Mouse (Mus musculus) gastrocnemius, adult 8-10 months (tissue): ENCODE results near the gene Dlg1. TPM values are rescaled to one million over a fixed set of nuclear protein-coding genes. Genes with fewer than 3 reads are reported as not detected.
A peak's percentile ranks its signal among the peaks of the same experiment; 100 is the strongest.

Experiments used
- DNase-seq, 2 experiments: peaks; one replicate each; pipeline ENCODE4 v3.0.0; 2022; ENCODE audit warnings: low spot score in 2 of 2
- total RNA-seq, 4 experiments: library from RNA; stranded (reverse); gene quantifications; 2 replicates each; pipeline ENCODE4 v1.2.4; 2022

Dlg1 gene
- total RNA-seq = 10 to 100 TPM; 60.2 to 66.9 (median 64.5) TPM

GRCm38 (mm10) chr16:31663379-31664286, at the start of gene Dlg1:
TSS of gene Dlg1 (plus strand) at chr16:31663443.
- DNase-seq = peak; percentile 70 to 78

GRCm38 (mm10) chr16:31616382-31616781, 46.9 kb upstream of the Dlg1 start:
- no peak for DNase-seq

GRCm38 (mm10) chr16:31617128-31617527, 46.1 kb upstream of the Dlg1 start:
- no peak for DNase-seq

DNA sequence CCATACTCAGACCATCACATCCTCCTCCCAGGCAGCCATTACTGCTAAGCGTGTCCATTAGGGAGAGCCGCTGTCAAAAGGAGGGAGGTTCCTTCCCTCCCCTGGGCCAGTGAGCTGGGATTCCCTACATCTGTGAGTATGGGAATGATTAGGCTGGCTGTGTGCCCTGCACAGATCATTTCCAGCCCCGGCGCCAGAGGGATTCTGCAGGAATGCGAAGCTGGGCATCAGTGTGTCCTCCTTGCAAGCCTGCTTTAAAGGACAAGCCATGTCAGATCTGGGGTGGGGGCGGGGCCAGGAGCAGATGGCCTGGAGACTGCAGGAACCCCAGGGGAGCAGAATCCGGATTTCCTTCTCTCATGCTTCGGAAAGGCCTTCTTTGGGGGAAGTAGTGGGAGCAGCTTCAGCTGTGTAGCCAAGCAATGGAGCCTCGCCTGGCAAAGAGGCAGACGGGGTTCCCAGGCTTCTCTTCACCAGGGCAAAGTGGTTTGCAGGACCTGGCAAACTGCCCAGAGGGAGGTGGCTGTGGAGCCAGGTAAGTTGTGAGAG, 45.3 kb upstream of the Dlg1 start:
- peak; percentile 77 to 86 for DNase-seq

GRCm38 (mm10) chr16:31618671-31619070, 44.6 kb upstream of the Dlg1 start:
- no peak for DNase-seq

DNA sequence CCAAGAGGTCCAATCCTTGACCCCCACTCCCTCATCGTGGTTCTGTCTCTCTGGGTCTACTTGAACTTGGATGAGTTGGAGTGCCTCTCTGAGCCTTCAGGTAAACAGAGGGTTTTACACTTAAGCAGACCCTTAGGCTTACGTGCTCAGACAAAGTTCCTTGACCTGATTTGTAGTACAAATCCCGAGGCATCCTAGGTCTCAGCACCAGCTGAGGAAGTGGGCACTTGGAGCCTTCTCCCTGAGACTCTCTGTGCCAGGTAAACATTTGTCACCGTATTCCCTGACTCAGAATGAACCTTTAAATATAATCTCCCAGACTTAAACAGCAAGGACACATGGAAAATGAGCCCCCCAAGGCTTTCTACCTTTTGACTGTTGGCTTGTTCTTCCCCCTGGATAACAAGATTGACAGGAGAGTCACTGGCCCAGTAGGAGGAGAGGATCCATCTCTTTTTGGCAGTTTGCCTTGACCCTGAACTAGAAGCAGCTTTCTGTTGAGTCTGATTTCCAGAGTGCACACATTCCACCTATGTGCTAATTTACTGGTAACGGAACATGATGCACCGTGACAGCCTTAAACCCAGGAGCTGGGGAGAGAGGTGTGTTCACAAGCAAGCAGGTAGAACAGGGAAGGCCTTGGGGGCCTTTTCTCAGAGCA, 43.4 kb upstream of the Dlg1 start:
- peak in 1 of 2 experiments; percentile 28 for DNase-seq

- DNase-seq = no peak
These were observed 40.9 kb upstream of the Dlg1 start for GRCm38 (mm10) chr16:31622356-31622755.

- no peak for DNase-seq
These were observed 40.1 kb upstream of the Dlg1 start for GRCm38 (mm10) chr16:31623136-31623535.

DNA sequence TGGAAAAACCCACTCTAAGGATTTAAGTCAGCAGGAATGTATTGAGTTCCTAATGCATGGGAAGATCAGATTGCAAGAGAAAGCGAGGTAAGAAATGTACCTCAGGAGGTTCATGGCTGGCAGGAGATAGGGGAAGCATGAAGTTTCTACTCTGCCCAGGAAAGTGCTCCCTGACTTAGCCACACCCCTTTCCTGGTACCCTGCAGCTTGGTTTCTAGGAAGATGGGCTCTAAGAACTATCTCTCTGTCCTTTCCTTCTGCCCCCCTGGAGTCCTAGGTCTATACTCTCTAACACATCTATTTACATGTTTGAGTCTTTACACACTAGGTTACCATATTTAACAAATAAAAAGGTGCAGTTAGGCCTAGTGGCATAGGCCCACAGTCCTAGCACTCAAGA, 38.5 kb upstream of the Dlg1 start:
- DNase-seq = no peak

GRCm38 (mm10) chr16:31626331-31626730, 36.9 kb upstream of the Dlg1 start:
- DNase-seq = peak in 1 of 2 experiments; percentile 49

DNA sequence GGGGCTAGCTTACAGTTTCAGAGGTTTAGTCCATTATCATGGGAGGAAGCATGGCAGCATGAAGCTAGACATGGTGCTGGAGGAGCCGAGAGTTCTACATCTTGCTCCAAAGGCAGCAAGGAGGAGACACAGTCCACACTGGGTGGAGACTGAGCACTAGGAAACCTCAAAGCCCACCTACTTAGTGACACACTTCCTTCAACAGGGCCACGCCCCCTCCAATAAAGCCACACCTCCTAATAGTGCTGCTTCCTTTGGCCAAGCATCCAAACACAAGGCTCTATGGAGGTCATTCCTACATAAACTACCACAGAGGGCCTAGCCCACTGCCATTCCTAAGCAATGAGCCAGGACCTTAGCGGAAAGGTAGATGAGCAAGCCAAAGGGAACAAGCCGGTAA, 32.9 kb upstream of the Dlg1 start:
- DNase-seq = no peak

DNA sequence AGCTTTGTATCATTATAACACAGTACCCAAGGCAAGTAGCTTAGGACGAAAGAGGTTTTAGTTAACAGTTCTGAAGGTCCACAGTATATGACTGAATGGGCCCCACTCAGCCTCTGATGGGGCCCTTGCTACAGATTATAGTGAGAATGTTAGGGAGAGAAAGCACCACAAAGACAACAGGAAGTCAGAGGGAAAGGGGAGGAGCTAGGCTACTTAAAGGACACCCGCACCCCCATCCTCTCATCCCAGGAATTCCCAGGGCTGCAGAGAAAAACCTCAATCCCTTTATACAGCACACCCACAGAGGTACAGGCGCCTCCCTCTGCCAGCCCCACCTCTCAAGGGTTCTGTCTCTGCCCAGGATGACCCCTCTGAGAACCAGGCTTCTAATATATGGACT, 32.2 kb upstream of the Dlg1 start:
- DNase-seq = no peak

GRCm38 (mm10) chr16:31634371-31634770, 28.9 kb upstream of the Dlg1 start:
- no peak for DNase-seq

GRCm38 (mm10) chr16:31638393-31638792, 24.9 kb upstream of the Dlg1 start:
- no peak for DNase-seq

DNA sequence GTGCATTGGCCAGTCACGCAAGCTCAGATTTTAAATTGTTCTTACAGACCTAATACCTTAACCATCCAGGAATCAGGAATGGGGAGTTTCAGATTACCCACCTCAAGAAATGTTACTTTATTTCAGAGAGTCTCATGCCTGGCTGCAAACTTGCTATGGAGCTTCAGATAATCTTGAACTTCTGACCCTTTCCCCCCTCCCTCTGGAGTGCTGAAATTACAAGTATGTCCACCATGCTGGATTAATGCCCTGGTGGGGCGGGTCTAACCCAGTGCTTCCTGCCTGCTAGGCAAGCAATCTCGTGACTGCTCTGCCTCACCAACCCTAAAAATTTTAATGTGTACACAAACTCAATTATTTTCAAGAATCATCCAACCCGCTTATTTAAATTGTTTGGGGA, 23.3 kb upstream of the Dlg1 start:
- no peak for DNase-seq

DNA sequence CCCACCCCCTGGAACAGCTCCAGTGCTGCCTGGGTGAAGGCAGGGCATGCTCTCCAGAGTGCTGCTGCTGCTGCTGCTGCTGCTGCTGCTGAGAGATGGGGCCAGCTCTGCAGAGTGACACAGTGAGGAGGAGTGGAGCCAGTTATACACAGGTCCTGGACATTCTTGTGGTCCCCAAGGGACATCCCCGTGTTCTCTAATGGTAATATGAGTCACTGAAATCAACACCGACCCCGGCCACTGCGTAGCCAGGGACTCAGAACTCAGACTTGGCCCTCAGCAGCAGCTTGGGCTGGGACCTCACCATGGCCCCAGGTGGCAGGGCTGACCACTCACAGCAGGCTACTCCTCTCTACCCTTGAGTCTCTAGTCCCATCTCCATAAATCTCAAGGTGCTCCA, 21.5 kb upstream of the Dlg1 start:
- DNase-seq = no peak

DNA sequence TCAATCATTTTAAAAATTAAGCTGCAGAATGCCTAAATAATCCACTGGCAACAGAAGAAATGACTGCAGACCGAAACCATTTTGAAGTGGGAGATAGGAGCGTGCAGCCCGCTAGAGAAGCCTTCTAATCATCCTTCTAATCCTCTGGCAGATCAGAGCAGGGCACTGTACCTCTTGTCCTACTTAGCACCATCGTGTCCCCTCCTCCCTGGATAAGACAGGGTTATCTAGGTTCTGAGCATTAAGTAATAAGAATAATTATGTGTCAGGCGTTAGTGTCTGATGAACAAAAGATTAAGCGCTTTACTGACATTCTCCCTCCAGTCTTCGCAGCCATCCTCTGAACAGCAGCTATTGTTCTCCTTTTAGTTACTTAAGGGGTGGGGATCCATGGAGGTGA, 16.0 kb upstream of the Dlg1 start:
- DNase-seq = no peak

DNA sequence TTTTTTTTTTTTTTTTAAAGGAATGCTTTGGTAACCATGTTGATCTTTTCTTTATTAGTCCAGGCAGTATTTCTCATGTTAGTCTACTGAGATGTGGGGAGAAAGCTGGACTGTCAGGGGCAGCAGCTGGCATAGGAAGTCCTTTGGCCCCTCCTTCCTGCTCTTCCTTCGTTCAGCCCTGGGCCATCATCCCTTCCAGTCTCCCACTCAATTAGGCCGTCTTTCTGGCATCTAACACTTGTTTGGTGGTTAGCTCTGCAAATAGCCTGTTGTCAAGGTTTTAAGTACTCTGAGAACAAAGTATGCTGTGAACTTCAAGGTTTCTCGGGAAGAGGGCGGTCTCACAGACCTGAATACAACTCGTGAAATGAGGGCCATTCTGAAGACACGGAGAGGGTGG, 12.5 kb upstream of the Dlg1 start:
- DNase-seq = no peak

DNA sequence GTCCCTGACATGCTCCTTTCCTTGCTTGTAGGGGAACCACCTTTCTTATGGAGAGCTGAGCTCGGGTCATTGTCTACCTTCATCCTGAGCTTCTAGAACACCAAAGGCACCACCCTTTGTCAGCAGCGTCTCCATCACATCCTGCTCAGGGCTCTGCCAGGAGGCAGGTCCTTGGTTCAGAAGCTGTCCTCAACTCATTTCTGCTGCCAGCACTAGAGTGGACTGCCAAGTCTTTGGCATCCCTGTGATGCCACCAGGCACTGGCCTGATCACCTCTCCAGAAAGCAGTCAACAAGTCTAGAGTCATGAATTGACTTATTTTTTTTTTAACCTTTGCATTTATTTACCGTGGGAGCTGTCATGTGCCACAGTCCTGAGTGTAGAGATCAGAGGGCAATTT, 11.7 kb upstream of the Dlg1 start:
- no peak for DNase-seq

- DNase-seq = no peak
These were observed 11.0 kb upstream of the Dlg1 start for GRCm38 (mm10) chr16:31652115-31652843.

GRCm38 (mm10) chr16:31653616-31654015, 9.6 kb upstream of the Dlg1 start:
- DNase-seq = no peak

DNA sequence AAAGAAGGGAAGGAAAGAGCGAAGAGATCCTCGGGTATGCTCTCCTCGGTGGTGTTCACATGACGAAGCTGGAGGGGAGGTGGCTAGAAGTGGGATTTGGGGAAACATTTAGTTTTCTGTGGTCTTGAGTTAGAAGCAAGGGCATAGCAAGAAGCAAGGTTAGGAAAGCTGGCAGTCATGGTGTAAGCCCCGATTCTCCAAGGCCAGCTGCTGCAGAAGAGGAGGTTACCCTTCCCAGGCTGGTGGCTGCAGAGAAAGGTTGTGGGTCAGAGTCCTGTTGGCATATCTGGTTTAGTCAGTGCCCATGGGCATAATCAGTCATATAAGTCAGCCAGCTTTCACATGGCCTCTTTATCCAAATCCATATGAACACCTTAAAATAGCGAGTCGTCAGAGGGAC, 9.2 kb upstream of the Dlg1 start:
- no peak for DNase-seq
